Mouse (Mus musculus) hindbrain, embryonic 13.5 days (tissue): ENCODE measurements at regions not wholly inside any gene's neighbourhood (a gene's known extent, or its start where the extent isn't known, plus 50 kb on each side); places are given as distances from the start of the nearest gene placed in this dataset.
"Not testable (repeated sequence)": the region's sequence is repeated elsewhere in the genome, so short reads cannot be mapped to it uniquely, and the experiment has no call there.

Experiments
- ATAC-seq: fragments of 200-750 bp; cut with Nextera tagmentation; 2 replicates; pipeline ENCODE4 v1.8.0; 2017; ENCODE audit warnings: moderate TSS enrichment; ENCODE audit not compliant: low FRiP score
- H3K27ac ChIP-seq: fragments of 300-500 bp; sonication (generic); 2 replicates; pipeline ENCODE4 v1.5.1; 2015; ENCODE audit warnings: inconsistent platforms, mild to moderate bottlenecking, moderate library complexity
- H3K27me3 ChIP-seq: fragments of 300-500 bp; sonication (generic); 2 replicates; pipeline ENCODE4 v1.6.1; 2015; ENCODE audit warnings: mild to moderate bottlenecking, inconsistent platforms
- H3K36me3 ChIP-seq: fragments of 300-500 bp; sonication (generic); 2 replicates; pipeline ENCODE4 v1.6.1; 2015; ENCODE audit warnings: mild to moderate bottlenecking, inconsistent platforms
- H3K4me1 ChIP-seq: fragments of 300-500 bp; sonication (generic); replicated peaks from 2 replicates; pipeline ENCODE4 v1.6.1; 2015; ENCODE audit warnings: inconsistent platforms
- H3K4me2 ChIP-seq: fragments of 300-500 bp; sonication (generic); 2 replicates; pipeline ENCODE4 v1.6.1; 2015; ENCODE audit warnings: inconsistent platforms, mild to moderate bottlenecking, moderate library complexity
- H3K4me3 ChIP-seq: fragments of 300-500 bp; sonication (generic); 2 replicates; pipeline ENCODE4 v1.5.1; 2015; ENCODE audit warnings: mild to moderate bottlenecking, inconsistent platforms
- H3K9ac ChIP-seq: fragments of 300-500 bp; sonication (generic); 2 replicates; pipeline ENCODE4 v1.6.1; 2015; ENCODE audit warnings: mild to moderate bottlenecking, inconsistent platforms
- H3K9me3 ChIP-seq: fragments of 300-500 bp; sonication (generic); 2 replicates; pipeline ENCODE4 v1.6.1; 2016; ENCODE audit warnings: inconsistent platforms
- WGBS: fragments of 180-500 bp; shearing (Covaris S2); methylation state at CpG from one replicate; pipeline ENCODE4 v1.1.7; 2015; 5-methylcytosine and 5-hydroxymethylcytosine counted together

DNA sequence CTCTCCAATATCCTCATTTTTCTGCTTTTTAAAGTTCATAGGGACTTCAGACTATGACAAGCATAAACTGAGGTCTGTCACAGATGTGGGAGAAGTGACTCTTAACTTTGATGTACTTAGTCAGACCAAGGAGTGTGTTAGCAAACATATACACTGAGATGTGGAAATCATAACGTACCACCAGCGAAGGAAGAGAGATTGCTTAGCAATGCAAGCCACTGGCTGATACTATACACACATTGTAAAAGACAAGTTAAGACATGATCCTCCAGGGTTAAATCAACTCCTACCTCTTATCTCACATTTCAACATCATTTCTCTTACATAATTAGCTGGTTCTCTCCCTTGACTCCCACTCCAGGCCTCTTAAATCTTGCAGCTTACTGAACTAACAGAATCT lies 227.9 kb upstream of the Rarb start:
- Histone ChIP-seq H3K9me3 (no peaks in the 10 kb centered on the region), H3K4me3 (no peak overlapping the region), H3K36me3 (no peaks in the 10 kb centered on the region), H3K4me1 (no peaks in the 10 kb centered on the region), H3K27me3 (no peaks in the 10 kb centered on the region), H3K9ac (no peak overlapping the region), H3K27ac (no peak overlapping the region), H3K4me2 (no peak overlapping the region)
- 98% methylated on average over 2 of the region's 2 CpGs for WGBS
- ATAC-seq: no peak

DNA sequence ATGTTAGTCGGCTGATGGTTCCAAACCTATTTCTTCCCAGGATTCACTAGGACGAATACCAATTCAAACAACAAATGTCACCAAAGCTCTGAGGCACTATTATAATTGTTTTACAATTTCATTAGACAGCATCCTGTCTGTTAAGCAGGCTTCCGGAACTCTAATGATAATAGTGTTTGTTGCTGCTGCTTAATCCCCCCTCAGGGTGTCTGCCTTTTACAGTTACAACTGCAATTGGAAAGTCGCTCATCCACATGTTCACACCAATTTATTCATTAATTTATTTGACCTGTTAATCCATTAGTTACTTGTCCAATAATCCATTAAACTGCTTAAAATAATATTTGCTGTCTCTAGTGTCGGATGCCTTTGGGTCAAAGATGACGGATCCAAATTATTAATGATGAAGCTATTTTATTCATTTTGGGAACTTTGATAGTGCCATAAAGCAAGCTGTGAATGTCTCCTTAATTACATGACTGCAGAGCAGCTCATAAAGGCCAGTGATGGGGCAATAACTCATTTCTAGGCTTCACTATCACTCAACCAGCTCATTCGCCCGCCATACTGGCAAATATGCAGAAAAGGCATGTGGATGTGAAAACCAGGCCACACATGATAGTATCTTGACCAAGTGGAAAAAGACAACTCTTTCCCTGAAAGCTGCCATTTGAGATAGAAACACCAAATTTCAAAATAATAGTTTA lies 226.6 kb upstream of the Rarb start:
- peak; percentile 46; the same call in 1 of the 2 replicates for ATAC-seq
- 75% methylated on average over 8 of the region's 8 CpGs for WGBS

DNA sequence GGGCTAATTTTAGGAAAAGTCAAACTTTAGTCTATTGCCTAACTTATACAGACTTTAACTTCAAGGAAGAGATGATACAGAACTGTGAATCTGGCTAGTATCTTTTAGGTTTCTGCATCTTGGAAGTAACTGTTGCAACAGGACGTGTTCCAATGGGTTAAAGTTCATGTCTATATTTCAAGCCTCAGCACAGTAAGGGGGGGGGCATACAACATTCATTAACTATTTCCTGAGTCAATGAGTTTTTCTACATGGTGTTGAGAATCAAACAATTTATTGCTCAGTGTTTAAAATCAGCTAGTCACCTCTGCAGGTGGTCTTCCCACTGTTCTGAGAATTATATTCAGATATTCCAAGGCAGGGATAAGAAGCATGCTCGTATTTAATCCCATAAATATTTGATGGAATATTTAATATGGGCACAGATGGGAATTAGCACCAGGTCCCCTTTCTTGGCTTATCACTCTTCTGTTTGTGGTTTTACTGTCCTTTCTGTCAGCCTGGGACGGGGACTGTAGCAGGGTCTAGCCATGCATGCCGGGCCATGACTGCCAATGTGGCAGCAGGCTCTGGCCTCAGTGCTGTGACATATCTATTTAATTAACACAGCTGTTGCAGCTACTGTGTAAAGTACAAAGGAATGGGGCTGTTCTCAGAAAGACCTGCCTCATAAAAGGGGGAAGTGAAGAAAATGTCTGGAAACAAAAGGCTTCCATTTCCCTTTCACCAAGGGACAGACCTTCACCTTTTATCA lies 201.8 kb upstream of the Rarb start:
- H3K27ac ChIP-seq: no peak overlapping the region

More for the DNA sequence above, 226.6 kb upstream of the Rarb start:
- no peak overlapping the region for H3K27ac ChIP-seq
- H3K4me3 ChIP-seq: no peak overlapping the region
- no peaks in the 10 kb centered on the region for H3K9me3 ChIP-seq
- H3K36me3 ChIP-seq: no peaks in the 10 kb centered on the region
- H3K9ac ChIP-seq: no peak overlapping the region
- H3K4me2 ChIP-seq: no peak overlapping the region
- no peaks in the 10 kb centered on the region for H3K27me3 ChIP-seq
- no peaks in the 10 kb centered on the region for H3K4me1 ChIP-seq

DNA sequence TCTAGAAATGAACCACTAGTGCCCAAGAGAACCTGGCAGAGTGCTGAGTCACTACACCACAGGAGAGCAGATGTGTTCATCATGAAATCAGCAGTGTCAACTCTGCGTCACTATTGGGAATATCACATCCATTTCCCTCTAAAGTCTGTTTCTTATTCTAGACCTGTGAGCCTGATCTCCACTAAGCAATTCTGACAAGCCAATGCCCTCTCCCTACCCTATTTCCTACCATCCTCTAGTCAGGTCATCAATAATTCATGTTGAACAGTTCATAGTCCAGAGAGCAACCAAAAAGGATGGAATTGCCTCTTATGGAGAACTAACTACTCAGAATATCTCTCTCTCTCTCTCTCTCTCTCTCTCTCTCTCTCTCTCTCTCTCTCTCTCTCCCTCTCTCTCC lies 194.0 kb upstream of the Rarb start:
- WGBS: 85% methylated on average over 1 of the region's 1 CpGs

More for the DNA sequence above, 201.8 kb upstream of the Rarb start:
- peaks cover 5% of the 10 kb centered on the region; the same call in 1 of the 2 replicates for H3K4me1 ChIP-seq
- ATAC-seq: peak; percentile 66; the same call in 1 of the 2 replicates
- H3K36me3 ChIP-seq: no peaks in the 10 kb centered on the region
- no peak overlapping the region for H3K4me3 ChIP-seq
- H3K4me2 ChIP-seq: no peak overlapping the region
- no peaks in the 10 kb centered on the region for H3K27me3 ChIP-seq
- H3K9ac ChIP-seq: no peak overlapping the region
- H3K9me3 ChIP-seq: no peaks in the 10 kb centered on the region
- WGBS: 30% methylated on average over 4 of the region's 4 CpGs

DNA sequence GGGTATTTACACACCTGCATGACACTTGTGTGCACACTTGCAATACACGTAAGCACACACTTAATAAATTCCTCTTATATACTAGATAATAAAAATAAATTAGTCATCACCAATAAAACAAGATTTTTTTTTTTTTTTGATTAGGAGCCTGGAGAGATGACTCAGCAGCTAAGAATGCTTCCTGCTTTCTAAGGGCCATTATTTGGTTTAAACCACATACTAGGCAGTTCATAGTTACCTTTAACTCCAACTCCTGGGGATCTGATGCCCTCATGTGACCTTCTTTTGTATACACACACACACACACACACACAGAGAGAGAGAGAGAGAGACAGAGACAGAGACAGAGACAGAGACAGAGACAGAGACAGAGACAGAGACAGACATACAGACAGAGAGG lies 193.2 kb upstream of the Rarb start:
- Histone ChIP-seq H3K36me3 (no peaks in the 10 kb centered on the region), H3K4me2 (no peak overlapping the region), H3K9ac (no peak overlapping the region), H3K27me3 (no peaks in the 10 kb centered on the region), H3K9me3 (no peaks in the 10 kb centered on the region), H3K4me1 (no peaks in the 10 kb centered on the region), H3K4me3 (no peak overlapping the region), H3K27ac (no peak overlapping the region)
- no peak for ATAC-seq
- WGBS: 95% methylated on average over 1 of the region's 1 CpGs

More for the DNA sequence above, 194.0 kb upstream of the Rarb start:
- no peak for ATAC-seq
- H3K4me3 ChIP-seq: no peak overlapping the region
- no peaks in the 10 kb centered on the region for H3K27me3 ChIP-seq
- no peak overlapping the region for H3K9ac ChIP-seq
- H3K4me2 ChIP-seq: no peak overlapping the region
- H3K4me1 ChIP-seq: no peaks in the 10 kb centered on the region
- no peaks in the 10 kb centered on the region for H3K36me3 ChIP-seq
- no peaks in the 10 kb centered on the region for H3K9me3 ChIP-seq
- no peak overlapping the region for H3K27ac ChIP-seq

DNA sequence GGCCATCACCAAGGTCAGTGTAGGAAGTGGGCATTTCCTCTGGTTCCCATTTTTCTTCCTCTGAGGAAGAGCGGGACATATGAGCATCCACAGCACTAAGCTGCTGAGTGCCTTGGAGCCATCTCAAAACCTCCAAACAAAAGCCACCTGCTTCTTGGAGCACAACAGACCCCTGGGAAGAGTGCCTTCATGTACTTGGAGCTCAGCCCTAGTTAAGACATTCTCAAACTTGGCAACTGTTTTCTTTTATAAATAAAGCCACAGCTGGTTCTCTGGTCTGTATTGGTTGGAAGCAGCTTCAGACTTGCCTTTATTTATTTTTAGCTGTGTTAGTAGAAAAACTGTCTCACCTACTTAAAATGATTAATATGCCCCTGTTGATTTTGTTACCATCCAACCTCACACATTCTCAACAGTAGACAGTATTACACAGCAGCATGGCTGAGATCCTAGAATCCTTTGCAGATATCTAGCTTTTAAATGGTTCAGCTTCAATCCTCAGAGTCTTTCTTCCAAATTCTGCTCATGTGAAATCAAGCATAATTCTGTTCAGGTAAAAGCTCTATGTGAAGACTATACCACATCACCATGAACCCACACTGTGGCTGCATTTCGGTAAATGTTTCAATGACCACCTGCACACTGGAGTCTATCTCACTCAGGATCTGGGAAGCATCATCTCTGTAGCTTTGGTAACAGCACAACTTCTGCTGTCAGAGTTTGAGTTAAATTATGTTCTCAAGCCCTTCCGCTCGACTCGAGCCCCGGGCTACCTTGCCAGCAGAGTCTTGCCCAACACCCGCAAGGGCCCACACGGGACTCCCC lies 186.4 kb upstream of the Rarb start:
- Histone ChIP-seq H3K36me3 (no peaks in the 10 kb centered on the region), H3K9ac (no peak overlapping the region), H3K9me3 (no peaks in the 10 kb centered on the region), H3K4me3 (no peak overlapping the region), H3K27ac (no peak overlapping the region), H3K4me2 (no peak overlapping the region), H3K4me1 (no peaks in the 10 kb centered on the region), H3K27me3 (no peaks in the 10 kb centered on the region)
- WGBS: 94% methylated on average over 8 of the region's 8 CpGs
- ATAC-seq: no peak

DNA sequence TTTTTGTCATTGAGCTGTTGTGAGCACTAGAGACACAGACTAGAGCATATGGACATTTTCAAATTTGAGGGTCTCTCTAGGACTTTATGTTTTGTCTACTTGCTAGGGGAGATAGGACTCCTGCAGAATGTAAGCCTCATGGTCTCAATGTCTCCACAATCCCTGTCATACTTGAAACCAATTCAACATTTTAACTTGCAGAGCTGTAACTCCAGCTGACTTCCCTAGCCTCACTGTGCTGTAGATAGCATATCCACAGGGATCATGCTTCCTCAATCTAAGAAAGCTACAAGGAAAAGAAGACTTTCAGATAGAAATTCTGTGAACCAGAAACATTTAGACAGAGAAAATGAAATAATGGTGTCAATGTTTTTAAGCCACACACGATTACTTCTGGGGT lies 185.8 kb upstream of the Rarb start:
- Histone ChIP-seq H3K27ac (no peak overlapping the region), H3K4me3 (no peak overlapping the region), H3K27me3 (no peaks in the 10 kb centered on the region), H3K36me3 (no peaks in the 10 kb centered on the region), H3K4me2 (no peak overlapping the region), H3K9me3 (no peaks in the 10 kb centered on the region), H3K9ac (no peak overlapping the region), H3K4me1 (no peaks in the 10 kb centered on the region)
- WGBS: 89% methylated on average over 1 of the region's 1 CpGs
- ATAC-seq: no peak

DNA sequence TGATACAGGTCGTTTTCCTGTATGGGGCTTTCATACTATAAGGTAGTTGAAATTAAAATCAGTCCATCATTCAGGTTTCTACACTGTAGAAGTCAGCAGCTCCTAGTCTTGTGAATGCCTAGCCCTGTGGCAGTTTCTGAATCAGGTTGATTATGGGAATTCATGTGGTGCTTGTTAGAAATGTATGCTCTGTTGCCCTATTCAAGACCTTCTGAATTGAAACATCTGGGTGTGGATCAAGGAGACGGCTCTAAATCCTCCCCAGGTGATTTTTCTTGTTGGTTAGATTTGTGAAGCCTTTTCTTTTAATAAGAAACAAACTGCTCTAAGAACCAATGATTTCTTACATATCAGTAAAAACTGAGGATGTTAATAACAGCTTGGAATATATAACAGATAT lies 177.8 kb upstream of the Rarb start:
- Histone ChIP-seq H3K27me3 (no peaks in the 10 kb centered on the region), H3K36me3 (no peaks in the 10 kb centered on the region), H3K9me3 (no peaks in the 10 kb centered on the region), H3K9ac (no peak overlapping the region), H3K4me2 (no peak overlapping the region), H3K4me1 (no peaks in the 10 kb centered on the region), H3K27ac (no peak overlapping the region), H3K4me3 (no peak overlapping the region)
- 74% methylated on average over 2 of the region's 2 CpGs for WGBS
- ATAC-seq: no peak

DNA sequence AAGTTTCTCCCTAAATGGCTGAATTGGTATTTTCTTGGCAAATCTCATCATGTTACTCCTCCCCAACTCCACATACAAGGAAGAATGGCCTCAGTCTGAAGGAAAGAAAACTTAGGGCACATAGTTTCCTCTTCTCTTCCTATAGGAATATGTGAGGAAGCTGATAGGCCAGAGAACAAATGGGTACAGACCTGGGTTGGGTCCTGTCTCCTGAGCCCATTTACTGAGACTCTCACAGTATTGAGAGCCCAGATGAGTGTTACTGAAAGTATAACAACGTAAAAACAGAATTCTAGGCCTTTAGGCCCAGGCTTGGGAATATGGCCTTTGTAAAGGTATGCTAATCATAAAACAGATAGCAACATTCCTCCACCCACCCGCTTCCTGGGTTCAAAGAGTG lies 152.0 kb upstream of the Rarb start:
- not testable (repeated sequence) for H3K36me3 ChIP-seq, ATAC-seq, H3K9ac ChIP-seq, H3K4me3 ChIP-seq, H3K27me3 ChIP-seq, H3K4me1 ChIP-seq, H3K27ac ChIP-seq, H3K4me2 ChIP-seq, H3K9me3 ChIP-seq
- WGBS: 70% methylated on average over 2 of the region's 2 CpGs

DNA sequence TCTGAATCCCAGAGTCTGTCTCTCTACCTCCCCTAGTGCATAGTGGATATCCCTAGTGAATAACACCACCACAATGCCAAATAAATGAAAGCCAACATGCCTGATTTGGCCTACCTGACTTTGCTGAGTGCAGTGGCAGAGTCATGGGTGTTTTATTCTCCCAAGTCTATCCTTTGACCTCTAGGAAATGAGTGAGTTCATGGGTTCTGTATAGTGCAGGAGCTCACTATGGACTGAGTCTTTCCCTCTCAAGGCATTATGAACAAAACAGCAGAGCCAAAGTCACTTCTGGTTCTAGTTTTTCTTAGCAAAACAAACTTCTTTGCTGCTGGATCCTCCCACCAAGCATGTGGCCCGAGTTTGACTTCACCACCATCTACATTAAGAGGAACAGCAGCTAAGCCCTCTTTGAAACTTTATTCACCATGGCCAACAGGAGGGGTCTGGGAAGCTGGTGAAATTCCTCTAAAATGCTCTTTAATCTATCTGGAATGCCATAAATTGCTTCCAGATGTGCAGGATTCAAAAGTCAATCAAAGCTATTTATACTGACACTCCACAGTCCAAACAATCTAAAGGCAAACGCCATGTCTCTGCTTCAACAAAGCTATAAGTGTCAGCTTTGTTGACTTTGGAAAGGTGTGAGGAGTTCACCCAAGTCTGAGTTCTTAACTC lies 145.9 kb upstream of the Rarb start:
- Histone ChIP-seq H3K4me1 (no peaks in the 10 kb centered on the region), H3K4me3 (no peak overlapping the region), H3K27me3 (no peaks in the 10 kb centered on the region), H3K4me2 (no peak overlapping the region), H3K9ac (no peak overlapping the region), H3K36me3 (no peaks in the 10 kb centered on the region), H3K9me3 (no peaks in the 10 kb centered on the region), H3K27ac (no peak overlapping the region)
- WGBS: 63% methylated on average over 2 of the region's 2 CpGs
- no peak for ATAC-seq

DNA sequence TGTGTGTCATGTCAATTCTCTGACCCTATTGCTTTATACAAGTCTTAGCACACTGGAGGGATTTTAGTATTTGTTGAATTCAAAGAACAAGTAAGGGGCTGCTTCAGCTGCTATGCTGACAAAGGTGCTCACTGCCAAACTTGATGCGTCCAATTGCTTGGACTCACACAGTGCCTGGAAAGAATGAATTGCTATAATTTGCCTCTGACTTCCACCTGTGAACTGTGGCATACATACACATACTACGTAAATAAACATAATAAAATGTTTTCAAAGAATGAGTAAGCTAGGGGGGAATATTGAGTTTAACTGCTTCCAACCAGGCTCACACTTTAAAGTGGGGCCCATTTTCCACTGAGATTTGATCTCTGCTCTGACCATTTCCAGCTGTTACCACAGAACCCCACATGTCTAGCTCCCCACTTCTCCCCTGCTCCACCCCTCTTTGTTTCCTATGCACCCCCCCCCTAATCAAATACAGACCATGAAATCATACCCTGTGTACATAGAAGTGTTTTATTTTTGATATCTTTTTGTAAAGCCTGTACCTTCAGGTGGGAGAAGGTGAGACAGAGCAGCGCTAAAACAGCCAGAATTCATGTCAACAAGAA lies 143.4 kb upstream of the Rarb start:
- Histone ChIP-seq H3K4me1 (no peaks in the 10 kb centered on the region), H3K27ac (no peak overlapping the region), H3K9me3 (no peaks in the 10 kb centered on the region), H3K4me2 (no peak overlapping the region), H3K27me3 (no peaks in the 10 kb centered on the region), H3K36me3 (no peaks in the 10 kb centered on the region), H3K4me3 (no peak overlapping the region), H3K9ac (no peak overlapping the region)
- WGBS: 85% methylated on average over 3 of the region's 3 CpGs
- no peak for ATAC-seq

DNA sequence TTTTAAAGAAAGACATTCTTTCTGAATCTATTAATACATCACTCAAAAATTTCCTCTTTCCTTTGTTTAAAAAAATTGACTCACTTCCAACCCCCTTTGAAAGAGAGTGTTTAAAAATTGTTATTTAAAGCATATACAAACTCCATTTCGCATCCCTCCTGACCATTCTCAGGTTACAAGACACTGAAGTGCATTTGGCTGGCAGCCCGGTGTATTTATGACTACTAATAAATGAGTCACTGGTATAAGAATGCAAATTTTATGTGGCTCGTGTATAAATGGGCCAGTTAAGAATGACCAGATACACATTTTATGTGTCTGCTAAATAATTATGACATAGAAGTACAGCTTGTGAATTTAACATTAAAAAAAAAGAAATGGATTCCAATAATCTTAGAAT lies 138.8 kb upstream of the Rarb start:
- H3K4me3 ChIP-seq: no peak overlapping the region
- H3K36me3 ChIP-seq: no peaks in the 10 kb centered on the region
- no peak overlapping the region for H3K4me2 ChIP-seq
- no peaks in the 10 kb centered on the region for H3K4me1 ChIP-seq
- no peak overlapping the region for H3K27ac ChIP-seq
- no peak for ATAC-seq
- 56% methylated on average over 3 of the region's 3 CpGs for WGBS
- no peaks in the 10 kb centered on the region for H3K9me3 ChIP-seq
- no peaks in the 10 kb centered on the region for H3K27me3 ChIP-seq
- H3K9ac ChIP-seq: no peak overlapping the region
